Comparison of ENCODE assay signal across 14 mouse cellular contexts in genomic region chr11:88948896-88949295, GRCm38 (mm10). TPM values are rescaled to one million over a fixed set of nuclear protein-coding genes. Genes with fewer than 3 reads are reported as not detected.
"Had no signal": no experiment of that assay in that cellular context is flagged by ENCODE, and none has a peak within 500 bp of the region (broad histone marks: within the 10 kb centered on the region; RNA-seq: fewer than 3 reads in every experiment).

No protein-coding gene starts in this region.

- H3K4me2 ChIP-seq: limb, embryonic 15.5 days; liver, embryonic 13.5 days; lung, embryonic 15.5 days; midbrain, embryonic 12.5 days had no signal

- H3K27ac ChIP-seq: limb, embryonic 15.5 days; liver, embryonic 13.5 days; lung, embryonic 15.5 days; midbrain, embryonic 12.5 days had no signal

- ATAC-seq: liver, postnatal 0 days had no signal

- DNase-seq: kidney, adult 18-20 months; kidney, postnatal 14 days; left cerebral cortex, postnatal 4 days; liver, embryonic 13.5 days; liver, postnatal 0 days; right cerebral cortex, postnatal 14 days; thymus, adult 18-20 months; thymus, postnatal 14 days had no signal

- H3K9me3 ChIP-seq: limb, embryonic 15.5 days; liver, embryonic 13.5 days; lung, embryonic 15.5 days; midbrain, embryonic 12.5 days had no signal

- H3K4me3 ChIP-seq: limb, embryonic 15.5 days; liver, embryonic 13.5 days; lung, embryonic 15.5 days; midbrain, embryonic 12.5 days had no signal

- H3K27me3 ChIP-seq: limb, embryonic 15.5 days; liver, embryonic 13.5 days; lung, embryonic 15.5 days; midbrain, embryonic 12.5 days had no signal

- H3K4me1 ChIP-seq: limb, embryonic 15.5 days; lung, embryonic 15.5 days had no signal

- H3K9ac ChIP-seq: limb, embryonic 15.5 days; liver, embryonic 13.5 days; liver, postnatal 0 days; lung, embryonic 15.5 days; midbrain, embryonic 12.5 days had no signal

RNA-seq across cellular contexts. Expression of gene Elobl, which starts 17.8 kb away (rescaled TPM):
- polyA plus RNA-seq: kidney, embryonic 14.5 days; limb, embryonic 15.5 days; liver, embryonic 13.5 days; liver, postnatal 0 days; lung, embryonic 15.5 days; midbrain, embryonic 12.5 days; midbrain, postnatal 0 days; neural tube, embryonic 14.5 days had no signal
